Mouse (Mus musculus): ENCODE measurements around the gene Gng7. TPM values are rescaled to one million over a fixed set of nuclear protein-coding genes. Genes with fewer than 3 reads are reported as not detected.
"Not testable (repeated sequence)": the region's sequence is repeated elsewhere in the genome, so short reads cannot be mapped to it uniquely, and the experiment has no call there.

Gng7 gene
- polyA plus RNA-seq, 1 experiment from 2014 or later: 1.4 TPM

- Histone ChIP-seq H3K4me1 (ENCODE audit: control insufficient read depth in 2 of 2, insufficient read depth in 2 of 2, low read length in 2 of 2) (peaks cover 0 to 2% of the 10 kb centered on the region in 2 experiments; a peak in 1 of 4 replicates), H3K9ac (ENCODE audit: low read length) (no peak overlapping the region), H3K27ac (replicated peaks in 1 of 2; ENCODE audit: control insufficient read depth in 1 of 2, insufficient read depth in 1 of 2, low read depth in 2 of 2, low read length in 2 of 2) (no peak overlapping the region), H3K4me3 (ENCODE audit: control insufficient read depth in 1 of 2, insufficient read depth in 1 of 2, low read depth in 1 of 2, low read length in 2 of 2) (no peak overlapping the region), H3K4me2 (ENCODE audit: low read length) (no peak overlapping the region), H3K9me3 (ENCODE audit: control insufficient read depth, low read length) (no peaks in the 10 kb centered on the region), H3K27me3 (ENCODE audit: control insufficient read depth, insufficient read depth, low read length) (peaks cover 19% of the 10 kb centered on the region), H3K36me3 (ENCODE audit: control insufficient read depth, insufficient read depth, low read length) (no peaks in the 10 kb centered on the region)
- 38% methylated on average over 4 of the region's 4 CpGs for WGBS
- ATAC-seq (ENCODE audit: insufficient number of reproducible peaks, insufficient read depth, low FRiP score, low read depth): no peak
Measured at GRCm38 (mm10) chr10:80994621-80995020, 20.1 kb downstream of the Gng7 start.

GRCm38 (mm10) chr10:80993276-80993675 is 21.5 kb downstream of the Gng7 start:
- Histone ChIP-seq H3K9ac (ENCODE audit: low read length) (no peak overlapping the region), H3K4me1 (ENCODE audit: control insufficient read depth in 2 of 2, insufficient read depth in 2 of 2, low read length in 2 of 2) (peaks cover 0 to 2% of the 10 kb centered on the region in 2 experiments; a peak in 1 of 4 replicates), H3K4me3 (ENCODE audit: control insufficient read depth in 1 of 2, insufficient read depth in 1 of 2, low read depth in 1 of 2, low read length in 2 of 2) (no peak overlapping the region), H3K9me3 (ENCODE audit: control insufficient read depth, low read length) (no peaks in the 10 kb centered on the region), H3K4me2 (ENCODE audit: low read length) (no peak overlapping the region), H3K36me3 (ENCODE audit: control insufficient read depth, insufficient read depth, low read length) (no peaks in the 10 kb centered on the region), H3K27me3 (ENCODE audit: control insufficient read depth, insufficient read depth, low read length) (peaks cover 15% of the 10 kb centered on the region), H3K27ac (replicated peaks in 1 of 2; ENCODE audit: control insufficient read depth in 1 of 2, insufficient read depth in 1 of 2, low read depth in 2 of 2, low read length in 2 of 2) (no peak overlapping the region)
- ATAC-seq (ENCODE audit: insufficient number of reproducible peaks, insufficient read depth, low FRiP score, low read depth): no peak
- 58% methylated on average over 5 of the region's 5 CpGs for WGBS

- Histone ChIP-seq H3K27me3 (ENCODE audit: control insufficient read depth, insufficient read depth, low read length) (peaks cover 2% of the 10 kb centered on the region; the same call in 1 of the 2 replicates), H3K4me3 (ENCODE audit: control insufficient read depth in 1 of 2, insufficient read depth in 1 of 2, low read depth in 1 of 2, low read length in 2 of 2) (no peak overlapping the region), H3K4me2 (ENCODE audit: low read length) (no peak overlapping the region), H3K4me1 (ENCODE audit: control insufficient read depth in 2 of 2, insufficient read depth in 2 of 2, low read length in 2 of 2) (peaks cover 7 to 9% of the 10 kb centered on the region in 2 experiments; a peak in 3 of 4 replicates), H3K9ac (ENCODE audit: low read length) (no peak overlapping the region), H3K36me3 (ENCODE audit: control insufficient read depth, insufficient read depth, low read length) (no peaks in the 10 kb centered on the region), H3K27ac (replicated peaks in 1 of 2; ENCODE audit: control insufficient read depth in 1 of 2, insufficient read depth in 1 of 2, low read depth in 2 of 2, low read length in 2 of 2) (no peak overlapping the region), H3K9me3 (ENCODE audit: control insufficient read depth, low read length) (no peaks in the 10 kb centered on the region)
- 88% methylated on average over 1 of the region's 1 CpGs for WGBS
- ATAC-seq (ENCODE audit: insufficient number of reproducible peaks, insufficient read depth, low FRiP score, low read depth): no peak
Measured at GRCm38 (mm10) chr10:80991945-80992344, 22.8 kb downstream of the Gng7 start.

GRCm38 (mm10) chr10:80991007-80991406 is 23.7 kb downstream of the Gng7 start:
- H3K36me3 ChIP-seq (ENCODE audit: control insufficient read depth, insufficient read depth, low read length): no peaks in the 10 kb centered on the region
- ATAC-seq (ENCODE audit: insufficient number of reproducible peaks, insufficient read depth, low FRiP score, low read depth): no peak
- H3K4me3 ChIP-seq (ENCODE audit: control insufficient read depth in 1 of 2, insufficient read depth in 1 of 2, low read depth in 1 of 2, low read length in 2 of 2): no peak overlapping the region
- peaks cover 11 to 13% of the 10 kb centered on the region in 2 experiments for H3K4me1 ChIP-seq (ENCODE audit: control insufficient read depth in 2 of 2, insufficient read depth in 2 of 2, low read length in 2 of 2)
- H3K27me3 ChIP-seq (ENCODE audit: control insufficient read depth, insufficient read depth, low read length): no peaks in the 10 kb centered on the region; the same call in 1 of the 2 replicates
- no peak overlapping the region for H3K9ac ChIP-seq (ENCODE audit: low read length)
- no peaks in the 10 kb centered on the region for H3K9me3 ChIP-seq (ENCODE audit: control insufficient read depth, low read length)
- H3K27ac ChIP-seq (replicated peaks in 1 of 2; ENCODE audit: control insufficient read depth in 1 of 2, insufficient read depth in 1 of 2, low read depth in 2 of 2, low read length in 2 of 2): no peak overlapping the region
- WGBS: 17% methylated on average over 3 of the region's 3 CpGs
- no peak overlapping the region for H3K4me2 ChIP-seq (ENCODE audit: low read length)

- H3K9ac ChIP-seq (ENCODE audit: low read length): no peak overlapping the region
- 72% methylated on average over 7 of the region's 7 CpGs for WGBS
- peaks cover 3% of the 10 kb centered on the region; the same call in 1 of the 2 replicates for H3K27me3 ChIP-seq (ENCODE audit: control insufficient read depth, insufficient read depth, low read length)
- H3K4me2 ChIP-seq (ENCODE audit: low read length): no peak overlapping the region
- H3K9me3 ChIP-seq (ENCODE audit: control insufficient read depth, low read length): no peaks in the 10 kb centered on the region
- peaks cover 17 to 19% of the 10 kb centered on the region in 2 experiments for H3K4me1 ChIP-seq (ENCODE audit: control insufficient read depth in 2 of 2, insufficient read depth in 2 of 2, low read length in 2 of 2)
- H3K4me3 ChIP-seq (ENCODE audit: control insufficient read depth in 1 of 2, insufficient read depth in 1 of 2, low read depth in 1 of 2, low read length in 2 of 2): no peak overlapping the region
- H3K27ac ChIP-seq (replicated peaks in 1 of 2; ENCODE audit: control insufficient read depth in 1 of 2, insufficient read depth in 1 of 2, low read depth in 2 of 2, low read length in 2 of 2): no peak overlapping the region
- no peak for ATAC-seq (ENCODE audit: insufficient number of reproducible peaks, insufficient read depth, low FRiP score, low read depth)
- H3K36me3 ChIP-seq (ENCODE audit: control insufficient read depth, insufficient read depth, low read length): no peaks in the 10 kb centered on the region
Measured at GRCm38 (mm10) chr10:80990406-80990805, 24.3 kb downstream of the Gng7 start.

GRCm38 (mm10) chr10:80989854-80990253 is 24.9 kb downstream of the Gng7 start:
- H3K27me3 ChIP-seq (ENCODE audit: control insufficient read depth, insufficient read depth, low read length); H3K9ac ChIP-seq (ENCODE audit: low read length); H3K4me2 ChIP-seq (ENCODE audit: low read length); H3K9me3 ChIP-seq (ENCODE audit: control insufficient read depth, low read length); H3K4me3 ChIP-seq (ENCODE audit: control insufficient read depth in 1 of 2, insufficient read depth in 1 of 2, low read depth in 1 of 2, low read length in 2 of 2); H3K27ac ChIP-seq (replicated peaks in 1 of 2; ENCODE audit: control insufficient read depth in 1 of 2, insufficient read depth in 1 of 2, low read depth in 2 of 2, low read length in 2 of 2); ATAC-seq (ENCODE audit: insufficient number of reproducible peaks, insufficient read depth, low FRiP score, low read depth); H3K36me3 ChIP-seq (ENCODE audit: control insufficient read depth, insufficient read depth, low read length): not testable (repeated sequence)
- peaks cover 19 to 23% of the 10 kb centered on the region in 2 experiments for H3K4me1 ChIP-seq (ENCODE audit: control insufficient read depth in 2 of 2, insufficient read depth in 2 of 2, low read length in 2 of 2)
- WGBS: 49% methylated on average over 4 of the region's 4 CpGs

GRCm38 (mm10) chr10:80989446-80989845 is 25.3 kb downstream of the Gng7 start:
- H3K4me1 ChIP-seq (ENCODE audit: control insufficient read depth in 2 of 2, insufficient read depth in 2 of 2, low read length in 2 of 2): peaks cover 18 to 23% of the 10 kb centered on the region in 2 experiments
- H3K27me3 ChIP-seq (ENCODE audit: control insufficient read depth, insufficient read depth, low read length): peaks cover 10% of the 10 kb centered on the region; the same call in 1 of the 2 replicates
- H3K4me3 ChIP-seq (ENCODE audit: control insufficient read depth in 1 of 2, insufficient read depth in 1 of 2, low read depth in 1 of 2, low read length in 2 of 2): no peak overlapping the region
- H3K9ac ChIP-seq (ENCODE audit: low read length): no peak overlapping the region
- WGBS: 57% methylated on average over 6 of the region's 6 CpGs
- H3K4me2 ChIP-seq (ENCODE audit: low read length): no peak overlapping the region
- no peak overlapping the region for H3K27ac ChIP-seq (replicated peaks in 1 of 2; ENCODE audit: control insufficient read depth in 1 of 2, insufficient read depth in 1 of 2, low read depth in 2 of 2, low read length in 2 of 2)
- ATAC-seq (ENCODE audit: insufficient number of reproducible peaks, insufficient read depth, low FRiP score, low read depth): no peak
- H3K9me3 ChIP-seq (ENCODE audit: control insufficient read depth, low read length): no peaks in the 10 kb centered on the region
- H3K36me3 ChIP-seq (ENCODE audit: control insufficient read depth, insufficient read depth, low read length): no peaks in the 10 kb centered on the region
